Mouse (Mus musculus) C2C12 (cell line): ENCODE measurements at regions not wholly inside any gene's neighbourhood (a gene's known extent, or its start where the extent isn't known, plus 50 kb on each side); places are given as distances from the start of the nearest gene placed in this dataset.

Source experiments
- H3K27me3 ChIP-seq: one replicate; pipeline ENCODE4 v1.6.1; 2011; ENCODE audit not compliant: control insufficient read depth, insufficient read depth, insufficient read length
- H3K36me3 ChIP-seq: one replicate; pipeline ENCODE4 v1.6.1; 2011; ENCODE audit not compliant: control insufficient read depth, insufficient read depth
- H3K4me3 ChIP-seq: one replicate; pipeline ENCODE4 v1.5.1; 2011; ENCODE audit warnings: mild to moderate bottlenecking, control low read depth; ENCODE audit not compliant: poor library complexity, insufficient read depth, severe bottlenecking
- H3K79me2 ChIP-seq: one replicate; pipeline ENCODE4 v1.6.1; 2011; ENCODE audit not compliant: control insufficient read depth, insufficient read depth
- H3K79me3 ChIP-seq: one replicate; pipeline ENCODE4 v1.6.1; 2011; ENCODE audit warnings: low read depth, control low read depth
- H3ac ChIP-seq: one replicate; pipeline ENCODE3; 2011; ENCODE audit warnings: low read depth; ENCODE audit not compliant: control insufficient read depth, insufficient read length
- CEBPB ChIP-seq: IDR thresholded peaks from one replicate; pipeline ENCODE4 v1.6.1; 2011; ENCODE audit warnings: low read depth, mild to moderate bottlenecking, control low read depth, moderate library complexity
- CTCF ChIP-seq: IDR thresholded peaks from one replicate; pipeline ENCODE4 v1.5.1; 2011; ENCODE audit not compliant: control insufficient read depth, insufficient read depth, insufficient read length
- FOSL1 ChIP-seq: IDR thresholded peaks from one replicate; pipeline ENCODE4 v1.8.0; 2011; ENCODE audit warnings: mild to moderate bottlenecking, low read length; ENCODE audit not compliant: poor library complexity, insufficient read depth, severe bottlenecking
- MAX ChIP-seq: IDR thresholded peaks from one replicate; pipeline ENCODE4 v1.6.1; 2011; ENCODE audit warnings: mild to moderate bottlenecking, control low read depth
- MYOD1 ChIP-seq: IDR thresholded peaks from one replicate; pipeline ENCODE4 v1.6.1; 2011; ENCODE audit warnings: low read depth; ENCODE audit not compliant: control insufficient read depth, insufficient read length
- MYOG ChIP-seq: IDR thresholded peaks from one replicate; pipeline ENCODE4 v1.6.1; 2011; ENCODE audit not compliant: control insufficient read depth, insufficient read length; ENCODE audit errors: extremely low read depth
- USF1 ChIP-seq: IDR thresholded peaks from one replicate; pipeline ENCODE4 v1.6.1; 2011; ENCODE audit warnings: low read depth, mild to moderate bottlenecking, control low read depth, moderate library complexity

GRCm38 (mm10) chr13:101485823-101486222, 282.2 kb downstream of the Pik3r1 start:
- no peaks in the 10 kb centered on the region for H3K27me3 ChIP-seq
- H3K4me3 ChIP-seq, result no peak overlapping the region
- H3ac ChIP-seq, result no peak overlapping the region
- no peaks in the 10 kb centered on the region for H3K79me3 ChIP-seq
- no peaks in the 10 kb centered on the region for H3K79me2 ChIP-seq
- no peaks in the 10 kb centered on the region for H3K36me3 ChIP-seq
- no peak for TF ChIP-seq CTCF
- TF ChIP-seq CEBPB, result no peak
- TF ChIP-seq USF1, result no peak
- no peak for TF ChIP-seq MYOG
- TF ChIP-seq MYOD1, result no peak
- TF ChIP-seq FOSL1, result no peak
- no peak for TF ChIP-seq MAX

- Histone ChIP-seq H3K27me3 (no peaks in the 10 kb centered on the region), H3ac (no peak overlapping the region), H3K79me2 (no peaks in the 10 kb centered on the region), H3K79me3 (no peaks in the 10 kb centered on the region), H3K4me3 (no peak overlapping the region), H3K36me3 (no peaks in the 10 kb centered on the region)
- TF ChIP-seq MYOD1 (no peak), MAX (no peak), USF1 (no peak), FOSL1 (no peak), CTCF (no peak), CEBPB (no peak), MYOG (no peak)
Observed at GRCm38 (mm10) chr13:101483816-101484215, 284.2 kb downstream of the Pik3r1 start.

GRCm38 (mm10) chr13:101481551-101482184, 286.3 kb downstream of the Pik3r1 start:
- no peak for TF ChIP-seq MAX
- no peak for TF ChIP-seq MYOD1
- no peak for TF ChIP-seq MYOG
- no peak for TF ChIP-seq FOSL1
- TF ChIP-seq USF1, result no peak
- Histone ChIP-seq H3K79me2 (no peaks in the 10 kb centered on the region), H3K79me3 (no peaks in the 10 kb centered on the region), H3ac (no peak overlapping the region), H3K36me3 (no peaks in the 10 kb centered on the region), H3K27me3 (no peaks in the 10 kb centered on the region), H3K4me3 (no peak overlapping the region)

- Histone ChIP-seq H3K79me2 (no peaks in the 10 kb centered on the region), H3ac (no peak overlapping the region), H3K79me3 (no peaks in the 10 kb centered on the region), H3K27me3 (no peaks in the 10 kb centered on the region), H3K36me3 (no peaks in the 10 kb centered on the region), H3K4me3 (no peak overlapping the region)
- TF ChIP-seq MAX, result no peak
- TF ChIP-seq FOSL1, result no peak
- no peak for TF ChIP-seq MYOG
- TF ChIP-seq MYOD1, result no peak
- TF ChIP-seq CEBPB, result no peak
- no peak for TF ChIP-seq CTCF
- no peak for TF ChIP-seq USF1
Observed at GRCm38 (mm10) chr13:101479297-101479652, 288.7 kb downstream of the Pik3r1 start.

GRCm38 (mm10) chr13:101478608-101479296, 289.3 kb downstream of the Pik3r1 start:
- Histone ChIP-seq H3K79me2 (no peaks in the 10 kb centered on the region), H3K79me3 (no peaks in the 10 kb centered on the region), H3K36me3 (no peaks in the 10 kb centered on the region), H3ac (no peak overlapping the region), H3K27me3 (no peaks in the 10 kb centered on the region), H3K4me3 (no peak overlapping the region)
- TF ChIP-seq USF1 (no peak), MYOG (no peak), FOSL1 (no peak), CTCF (no peak)

GRCm38 (mm10) chr13:101473349-101473748, 294.7 kb downstream of the Pik3r1 start:
- Histone ChIP-seq H3K4me3 (no peak overlapping the region), H3ac (no peak overlapping the region), H3K79me2 (no peaks in the 10 kb centered on the region), H3K27me3 (no peaks in the 10 kb centered on the region), H3K36me3 (no peaks in the 10 kb centered on the region), H3K79me3 (no peaks in the 10 kb centered on the region)
- no peak for TF ChIP-seq MAX
- TF ChIP-seq MYOG, result no peak
- TF ChIP-seq CTCF, result no peak
- no peak for TF ChIP-seq FOSL1
- no peak for TF ChIP-seq USF1
- TF ChIP-seq MYOD1, result no peak
